Mouse (Mus musculus): Measurements from ENCODE around the gene Slc7a5. TPM values are rescaled to one million over a fixed set of nuclear protein-coding genes. Genes with fewer than 3 reads are reported as not detected.

Slc7a5 gene
- total RNA-seq, 2 experiments from 2014 or later = 4.2 to 5.7 TPM

- intact Hi-C loops (cut with DNase I; ENCODE audit: low total_unique reads) = loop anchor here (10.0 kb wide), 1 partner anchor 128 kb away; no protein-coding TSS in a partner anchor
- DNase-seq = no peak
Measured at GRCm38 (mm10) chr8:121842064-121842955, 65.2 kb downstream of the Slc7a5 start.

GRCm38 (mm10) chr8:121841242-121841641 is 66.3 kb downstream of the Slc7a5 start:
- DNase-seq = peak; percentile 40
- intact Hi-C loops (cut with DNase I; ENCODE audit: low total_unique reads) = loop anchor here (10.0 kb wide), 1 partner anchor 126 kb away; no protein-coding TSS in a partner anchor

GRCm38 (mm10) chr8:121832503-121832902 is 75.0 kb downstream of the Slc7a5 start:
- intact Hi-C loops (cut with DNase I; ENCODE audit: low total_unique reads) = no loop called here
- DNase-seq = peak; percentile 55

GRCm38 (mm10) chr8:121832061-121832460 is 75.4 kb downstream of the Slc7a5 start:
- DNase-seq = no peak
- intact Hi-C loops (cut with DNase I; ENCODE audit: low total_unique reads) = no loop called here

Other genes with a start within 250 kb of the Slc7a5 start
- gene Jph3, start 178.1 kb downstream of the Slc7a5 start, total RNA-seq (2021) = under 1 TPM in 1 of 2 experiments, not detected in 1; 0.09 TPM
- 1 to 10 TPM; 8.1 to 9.7 TPM for gene Klhdc4, start 78.1 kb downstream of the Slc7a5 start, total RNA-seq (2021)
- not detected for gene Car5a, start 37.2 kb upstream of the Slc7a5 start, total RNA-seq (2021)
- 1 to 10 TPM; 8.3 to 8.4 TPM for gene Banp, start 42.1 kb upstream of the Slc7a5 start, total RNA-seq (2021)

Measured in gastrocnemius, postnatal 14 days (tissue).